ENCODE assay signal across 3 mouse cellular contexts in the genomic region with DNA sequence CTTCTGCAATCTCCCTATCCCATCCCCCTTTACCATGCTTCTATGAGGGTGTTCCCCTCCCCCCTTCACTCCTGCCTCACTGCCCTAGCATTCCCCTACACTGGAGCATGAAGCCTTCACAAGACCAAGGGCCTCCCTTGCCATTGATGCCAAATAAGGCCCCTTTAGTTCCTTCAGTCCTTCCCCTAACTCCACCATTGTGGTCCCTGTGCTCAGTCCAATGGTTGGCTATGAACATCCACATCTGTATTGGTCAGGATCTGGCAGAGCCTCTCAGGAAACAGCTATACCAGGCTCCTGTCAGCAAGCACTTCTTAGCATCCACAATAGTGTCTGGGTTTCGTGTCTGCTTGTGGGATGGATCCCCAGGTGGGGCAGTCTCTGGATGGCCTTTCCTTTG.
DNase-seq lines count a peak whose midpoint lies in the region; ATAC-seq lines count a peak whose summit lies in the region.
"Not testable (repeated sequence)": the region's sequence is repeated elsewhere in the genome, so short reads cannot be mapped to it uniquely, and the experiment has no call there.

No protein-coding gene starts in this region.

- 81% methylated on average over 1 of the region's 1 CpGs for WGBS in heart, embryonic 10.5 days
- 63% methylated on average over 1 of the region's 1 CpGs for WGBS in midbrain, embryonic 11.5 days

- DNase-seq in heart, adult 11 months = peak; percentile 70
- peak; percentile 27 for DNase-seq in heart, embryonic 10.5 days (ENCODE audit: low spot score)
- peak; percentile 72 for DNase-seq in midbrain, embryonic 11.5 days (ENCODE audit: low spot score, missing footprints)

- H3K36me3 ChIP-seq in heart, embryonic 10.5 days; midbrain, embryonic 11.5 days (ENCODE audit: control insufficient read depth, insufficient read depth, low read length): not testable (repeated sequence)

- H3K4me1 ChIP-seq in heart, embryonic 10.5 days; midbrain, embryonic 11.5 days (ENCODE audit: control insufficient read depth, insufficient read depth, low read length): not testable (repeated sequence)

- not testable (repeated sequence) for H3K9ac ChIP-seq in midbrain, embryonic 11.5 days (ENCODE audit: low read length)

- not testable (repeated sequence) for ATAC-seq in midbrain, embryonic 11.5 days (ENCODE audit: low FRiP score)

- not testable (repeated sequence) for H3K4me2 ChIP-seq in midbrain, embryonic 11.5 days

- H3K27me3 ChIP-seq in heart, embryonic 10.5 days (ENCODE audit: insufficient read depth, poor library complexity, severe bottlenecking); midbrain, embryonic 11.5 days (ENCODE audit: control insufficient read depth, insufficient read depth, low read length): not testable (repeated sequence)

- not testable (repeated sequence) for H3K9me3 ChIP-seq in heart, embryonic 10.5 days; midbrain, embryonic 11.5 days (ENCODE audit: control insufficient read depth, low read length)

- H3K27ac ChIP-seq in heart, embryonic 10.5 days; midbrain, embryonic 11.5 days (ENCODE audit: low read depth, low read length): not testable (repeated sequence)

- H3K4me3 ChIP-seq in heart, embryonic 10.5 days; midbrain, embryonic 11.5 days (ENCODE audit: low read depth, low read length): not testable (repeated sequence)
